Mouse (Mus musculus) stomach, embryonic 16.5 days (tissue): ENCODE data around the gene Atf7ip. TPM values are rescaled to one million over a fixed set of nuclear protein-coding genes. Genes with fewer than 3 reads are reported as not detected.

Source experiments
- ATAC-seq: fragments of 200-750 bp; cut with Nextera tagmentation; 2 replicates; pipeline ENCODE4 v1.8.0; 2017; ENCODE audit warnings: moderate number of reproducible peaks, moderate TSS enrichment; ENCODE audit not compliant: insufficient read depth, low FRiP score
- H3K27ac ChIP-seq: fragments of 300-500 bp; sonication (generic); 2 replicates; pipeline ENCODE4 v1.5.1; 2014; ENCODE audit warnings: low read length
- H3K27me3 ChIP-seq: fragments of 300-500 bp; sonication (generic); 2 replicates; pipeline ENCODE4 v1.6.1; 2014; ENCODE audit warnings: low read length, control low read depth, mixed read lengths; ENCODE audit not compliant: control insufficient read depth, insufficient read depth
- H3K36me3 ChIP-seq: fragments of 300-500 bp; sonication (generic); 2 replicates; pipeline ENCODE4 v1.6.1; 2014; ENCODE audit warnings: low read length; ENCODE audit not compliant: control insufficient read depth, insufficient read depth
- H3K4me1 ChIP-seq: fragments of 300-500 bp; sonication (generic); 2 replicates; pipeline ENCODE4 v1.6.1; 2014; ENCODE audit warnings: low read length, control low read depth, mixed read lengths; ENCODE audit not compliant: control insufficient read depth, insufficient read depth
- H3K4me2 ChIP-seq: fragments of 300-500 bp; sonication (generic); 2 replicates; pipeline ENCODE4 v1.6.1; 2014; ENCODE audit warnings: low read depth, low read length, mixed read lengths
- H3K4me3 ChIP-seq: fragments of 300-500 bp; sonication (generic); replicated peaks from 2 replicates; pipeline ENCODE4 v1.5.1; 2014; ENCODE audit warnings: mild to moderate bottlenecking, low read length
- H3K9ac ChIP-seq: fragments of 300-500 bp; sonication (generic); 2 replicates; pipeline ENCODE4 v1.6.1; 2014; ENCODE audit warnings: low read length
- H3K9me3 ChIP-seq: fragments of 300-500 bp; sonication (generic); replicated peaks from 2 replicates; pipeline ENCODE4 v1.6.1; 2016; ENCODE audit warnings: low read length, control low read depth; ENCODE audit not compliant: control insufficient read depth
- WGBS: fragments of 180-500 bp; shearing (Covaris S2); extraction: QIAGEN DNeasy Blood & Tissue Kit; methylation state at CpG from one replicate; pipeline ENCODE4 v1.1.7; 2014; 5-methylcytosine and 5-hydroxymethylcytosine counted together
- polyA plus RNA-seq: library from polyadenylated mRNA; unstranded; fragments of >200 nt; fragmentation: Nextera tagmentation; extraction: Ambion mirVana; gene quantifications from 2 replicates; pipeline ENCODE4 v1.2.1, GENCODE M21; 2015

Gene Atf7ip
- polyA plus RNA-seq, 1 experiment from 2014 or later, result 34.0 TPM

GRCm38 (mm10) chr6:136631519-136631918 is 125.6 kb downstream of the Atf7ip start:
- ATAC-seq, result no peak
- H3K27ac ChIP-seq, result no peak overlapping the region
- WGBS, result 73% methylated on average over 8 of the region's 8 CpGs
- H3K4me3 ChIP-seq, result no peak overlapping the region
- H3K27me3 ChIP-seq, result no peaks in the 10 kb centered on the region
- no peaks in the 10 kb centered on the region for H3K4me1 ChIP-seq
- no peaks in the 10 kb centered on the region for H3K9me3 ChIP-seq
- no peak overlapping the region for H3K4me2 ChIP-seq
- no peak overlapping the region for H3K9ac ChIP-seq
- H3K36me3 ChIP-seq, result no peaks in the 10 kb centered on the region

GRCm38 (mm10) chr6:136631945-136632534 is 126.1 kb downstream of the Atf7ip start:
- H3K27ac ChIP-seq, result no peak overlapping the region
- WGBS, result 78% methylated on average over 13 of the region's 13 CpGs
- H3K27me3 ChIP-seq, result no peaks in the 10 kb centered on the region
- H3K9me3 ChIP-seq, result no peaks in the 10 kb centered on the region
- no peak overlapping the region; the same call in 1 of the 2 replicates for H3K9ac ChIP-seq
- ATAC-seq, result no peak
- no peak overlapping the region for H3K4me2 ChIP-seq
- H3K4me3 ChIP-seq, result no peak overlapping the region
- H3K36me3 ChIP-seq, result no peaks in the 10 kb centered on the region
- no peaks in the 10 kb centered on the region for H3K4me1 ChIP-seq

- Histone ChIP-seq H3K9me3 (no peaks in the 10 kb centered on the region), H3K27me3 (no peaks in the 10 kb centered on the region), H3K4me2 (no peak overlapping the region), H3K36me3 (no peaks in the 10 kb centered on the region), H3K27ac (no peak overlapping the region), H3K4me1 (no peaks in the 10 kb centered on the region), H3K4me3 (no peak overlapping the region), H3K9ac (no peak overlapping the region)
- ATAC-seq, result no peak
- 80% methylated on average over 3 of the region's 3 CpGs for WGBS
Measured at GRCm38 (mm10) chr6:136633154-136633553, 127.2 kb downstream of the Atf7ip start.

DNA sequence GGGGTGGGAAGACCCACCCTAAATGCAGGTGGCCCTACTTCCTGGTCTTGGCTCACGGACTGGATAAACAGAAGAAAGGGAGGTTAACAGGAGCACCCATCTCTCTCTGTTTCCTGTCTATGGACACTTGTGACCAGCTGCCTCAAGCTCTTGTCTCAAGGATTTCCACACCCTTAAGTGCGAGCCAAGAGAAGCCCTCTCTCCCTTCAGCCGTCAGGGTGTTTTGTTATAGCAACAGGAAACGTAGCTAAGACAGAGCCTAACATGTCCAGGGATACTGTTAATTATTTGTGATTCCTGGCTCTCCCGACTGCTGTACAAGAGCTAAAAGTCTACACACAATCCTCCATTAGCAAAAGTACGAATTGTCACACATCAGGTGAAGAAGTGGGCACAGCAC is 127.8 kb downstream of the Atf7ip start:
- no peak for ATAC-seq
- 40% methylated on average over 6 of the region's 6 CpGs for WGBS
- Histone ChIP-seq H3K4me3 (no peak overlapping the region), H3K27me3 (no peaks in the 10 kb centered on the region), H3K9me3 (no peaks in the 10 kb centered on the region), H3K4me1 (no peaks in the 10 kb centered on the region), H3K27ac (no peak overlapping the region), H3K9ac (no peak overlapping the region), H3K4me2 (no peak overlapping the region), H3K36me3 (no peaks in the 10 kb centered on the region)

DNA sequence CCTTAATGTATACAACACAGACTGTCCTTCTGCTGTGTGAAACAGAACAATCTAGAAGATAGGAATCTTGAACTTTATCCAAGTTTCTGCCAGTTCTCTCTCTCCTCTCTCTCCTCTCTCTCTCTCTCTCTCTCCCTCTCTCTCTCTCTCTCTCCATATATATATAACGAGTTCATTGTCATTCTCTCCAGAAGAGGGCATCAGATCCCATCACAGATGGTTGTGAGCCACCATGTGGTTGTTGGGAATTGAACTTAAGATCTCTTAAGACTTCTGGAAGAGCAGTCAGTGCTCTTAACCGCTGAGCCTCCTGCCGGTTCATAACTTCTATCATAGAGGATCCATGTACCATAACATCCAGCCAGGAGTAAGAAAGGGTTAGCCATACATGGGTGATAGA is 129.0 kb downstream of the Atf7ip start:
- Histone ChIP-seq H3K27ac (no peak overlapping the region), H3K4me2 (no peak overlapping the region), H3K27me3 (no peaks in the 10 kb centered on the region), H3K9me3 (no peaks in the 10 kb centered on the region), H3K4me1 (no peaks in the 10 kb centered on the region), H3K36me3 (no peaks in the 10 kb centered on the region), H3K4me3 (no peak overlapping the region), H3K9ac (no peak overlapping the region)
- ATAC-seq, result no peak
- WGBS, result 63% methylated on average over 3 of the region's 3 CpGs

GRCm38 (mm10) chr6:136644171-136644570 is 138.2 kb downstream of the Atf7ip start:
- H3K27ac ChIP-seq, result no peak overlapping the region
- H3K9ac ChIP-seq, result no peak overlapping the region
- H3K9me3 ChIP-seq, result peaks cover 4% of the 10 kb centered on the region
- no peaks in the 10 kb centered on the region for H3K27me3 ChIP-seq
- H3K4me1 ChIP-seq, result no peaks in the 10 kb centered on the region
- ATAC-seq, result no peak
- H3K4me3 ChIP-seq, result no peak overlapping the region
- H3K36me3 ChIP-seq, result no peaks in the 10 kb centered on the region
- no peak overlapping the region for H3K4me2 ChIP-seq
- WGBS, result 91% methylated on average over 2 of the region's 2 CpGs

GRCm38 (mm10) chr6:136645754-136646153 is 139.8 kb downstream of the Atf7ip start:
- no peak overlapping the region for H3K9ac ChIP-seq
- no peak overlapping the region for H3K27ac ChIP-seq
- no peaks in the 10 kb centered on the region for H3K36me3 ChIP-seq
- no peak overlapping the region for H3K4me3 ChIP-seq
- H3K4me2 ChIP-seq, result no peak overlapping the region
- no peaks in the 10 kb centered on the region for H3K4me1 ChIP-seq
- H3K27me3 ChIP-seq, result no peaks in the 10 kb centered on the region
- no peak for ATAC-seq
- peaks cover 4% of the 10 kb centered on the region for H3K9me3 ChIP-seq
- 56% methylated on average over 9 of the region's 9 CpGs for WGBS

GRCm38 (mm10) chr6:136646207-136646606 is 140.2 kb downstream of the Atf7ip start:
- Histone ChIP-seq H3K27ac (no peak overlapping the region), H3K9me3 (peaks cover 4% of the 10 kb centered on the region), H3K4me3 (no peak overlapping the region), H3K9ac (no peak overlapping the region), H3K4me2 (no peak overlapping the region), H3K36me3 (no peaks in the 10 kb centered on the region), H3K27me3 (no peaks in the 10 kb centered on the region), H3K4me1 (no peaks in the 10 kb centered on the region)
- 55% methylated on average over 6 of the region's 6 CpGs for WGBS
- no peak for ATAC-seq

DNA sequence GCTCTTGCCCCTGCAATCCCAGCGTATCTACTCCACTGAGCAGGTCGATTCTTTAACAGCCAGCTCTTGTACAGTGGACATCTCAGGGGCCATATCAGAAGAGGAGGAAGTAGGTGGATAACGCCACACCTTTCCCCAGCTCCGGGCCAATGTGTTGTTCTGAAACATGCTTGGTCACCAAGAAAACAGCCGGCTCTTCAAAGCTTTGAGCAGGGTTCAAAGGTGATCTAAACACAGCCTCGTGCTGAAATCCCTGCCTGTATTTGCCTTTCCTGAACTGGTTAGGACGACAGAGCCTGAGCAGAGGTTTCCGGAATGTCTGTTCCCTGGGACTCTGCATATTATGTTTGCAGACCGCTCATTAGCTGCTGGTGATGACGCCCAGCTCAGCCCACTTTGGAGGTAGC is 141.5 kb downstream of the Atf7ip start:
- no peaks in the 10 kb centered on the region for H3K27me3 ChIP-seq
- peak; percentile 60; the same call in 1 of the 2 replicates for ATAC-seq
- H3K4me2 ChIP-seq, result no peak overlapping the region
- peak overlapping the region; percentile 10; the same call in 1 of the 2 replicates for H3K27ac ChIP-seq
- WGBS, result 34% methylated on average over 10 of the region's 10 CpGs
- no peaks in the 10 kb centered on the region for H3K36me3 ChIP-seq
- H3K4me1 ChIP-seq, result no peaks in the 10 kb centered on the region
- no peak overlapping the region for H3K9ac ChIP-seq
- no peak overlapping the region for H3K4me3 ChIP-seq
- peaks cover 4% of the 10 kb centered on the region for H3K9me3 ChIP-seq
